Mouse (Mus musculus) stomach, postnatal 0 days (tissue): Measurements from ENCODE around the gene Khk.

Experiments
- CTCF ChIP-seq: IDR thresholded peaks from 2 replicates; pipeline ENCODE4 v1.5.1; 2016; ENCODE audit warnings: antibody characterized with exemption, low read depth, mild to moderate bottlenecking, moderate library complexity
- EP300 ChIP-seq: optimal IDR thresholded peaks from 2 replicates; pipeline ENCODE3; 2016; ENCODE audit warnings: antibody characterized with exemption

- TF ChIP-seq CTCF (no peak), EP300 (no peak)
These were observed 34.5 kb downstream of the Khk start for GRCm38 (mm10) chr5:30955751-30956150.
